In genomic region chr1:84956771-84957170, GRCm38 (mm10) we compare ENCODE assay signal across 4 mouse cellular contexts. TPM values are rescaled to one million over a fixed set of nuclear protein-coding genes. Genes with fewer than 3 reads are reported as not detected.
"Had no signal": no experiment of that assay in that cellular context is flagged by ENCODE, and none has a peak within 500 bp of the region (broad histone marks: within the 10 kb centered on the region; RNA-seq: fewer than 3 reads in every experiment).

No protein-coding gene starts in this region.

RNA-seq across cellular contexts. Expression of gene Slc16a14, which starts 21.8 kb away (rescaled TPM):
- total RNA-seq: common myeloid progenitor, adult 5-6 weeks; gastrocnemius, postnatal 10 days; granulocyte monocyte progenitor cell, adult 5-6 weeks had no signal
- polyA plus RNA-seq: erythroblast, embryonic 14.5 days had no signal
